Mouse (Mus musculus) cerebellum, adult 9-11 months (tissue): Measurements from ENCODE around the gene Fmn2.

Experiments used
- DNase-seq: peaks from one replicate; pipeline ENCODE4 v3.0.0; 2022

Gene Fmn2

GRCm38 (mm10) chr1:174836861-174837260 is 335.2 kb downstream of the Fmn2 start:
- no peak for DNase-seq

- DNase-seq, result no peak
Observed at GRCm38 (mm10) chr1:174844786-174845185, 343.2 kb downstream of the Fmn2 start.

- no peak for DNase-seq
Observed at GRCm38 (mm10) chr1:174856188-174856587, 354.6 kb downstream of the Fmn2 start.

- DNase-seq, result no peak
Observed at GRCm38 (mm10) chr1:174860407-174861118, 358.9 kb downstream of the Fmn2 start.
